Mouse (Mus musculus) lung, adult 2 months (tissue): ENCODE data around the gene Bcat2. TPM values are rescaled to one million over a fixed set of nuclear protein-coding genes. Genes with fewer than 3 reads are reported as not detected.
A peak's percentile ranks its signal among the peaks of the same experiment; 100 is the strongest.

Source experiments
- DNase-seq: peaks from one replicate; pipeline ENCODE4 v3.0.0; 2022
- H3K4me1 ChIP-seq: fragments of 200-500 bp; 2 replicates; pipeline ENCODE4 v1.6.1; 2011; ENCODE audit warnings: low read length; ENCODE audit not compliant: control insufficient read depth, insufficient read depth
- H3K4me3 ChIP-seq: fragments of 200-500 bp; replicated peaks from 2 replicates; pipeline ENCODE3; 2011; ENCODE audit warnings: low read depth, mild to moderate bottlenecking, control low read depth, low read length; ENCODE audit errors: extremely low read depth
- CTCF ChIP-seq: fragments of 200-500 bp; IDR thresholded peaks from 2 replicates; pipeline ENCODE4 v1.5.1; 2011; ENCODE audit warnings: mild to moderate bottlenecking, low read length, control low read depth; ENCODE audit not compliant: insufficient read depth
- POLR2A ChIP-seq: fragments of 200-500 bp; IDR thresholded peaks from 2 replicates; pipeline ENCODE4 v1.6.1; 2011; ENCODE audit warnings: low read depth, mild to moderate bottlenecking, control low read depth, low read length, borderline replicate concordance; ENCODE audit errors: extremely low read depth
- WGBS: fragments of 180-500 bp; shearing (Covaris S2); methylation state at CpG from one replicate; pipeline ENCODE4 v1.1.7; 2018; 5-methylcytosine and 5-hydroxymethylcytosine counted together
- polyA plus RNA-seq: library from polyadenylated mRNA; depleted of rRNA; stranded (reverse); fragments of >200 nt; gene quantifications from 2 replicates; pipeline ENCODE4 v1.2.3, GENCODE M21; 2012

Gene Bcat2
- polyA plus RNA-seq, 1 experiment = 44.2 TPM

- Histone ChIP-seq H3K4me1 (no peaks in the 10 kb centered on the region), H3K4me3 (no peak overlapping the region)
- no peak for DNase-seq
- no peak for TF ChIP-seq POLR2A
- no peak for TF ChIP-seq CTCF
- WGBS = 90% methylated on average over 5 of the region's 5 CpGs
Observed at GRCm38 (mm10) chr7:45619592-45619991, 49.6 kb downstream of the Bcat2 start.

GRCm38 (mm10) chr7:45621443-45621842 is 51.5 kb downstream of the Bcat2 start, which contains the start of gene Izumo1:
Izumo1 (plus strand) TSS chr7:45621811.
- no peak for DNase-seq
- Histone ChIP-seq H3K4me3 (no peak within 1 kb of the TSS), H3K4me1 (no peaks in the 10 kb centered on the region)
- TF ChIP-seq POLR2A (no peak), CTCF (no peak)
- WGBS = 28% methylated on average over 9 of the region's 9 CpGs

- TF ChIP-seq CTCF = no peak
- no peak for TF ChIP-seq POLR2A
- no peak for DNase-seq
- Histone ChIP-seq H3K4me3 (no peak overlapping the region), H3K4me1 (no peaks in the 10 kb centered on the region)
- WGBS = 93% methylated on average over 11 of the region's 11 CpGs
Observed at GRCm38 (mm10) chr7:45623507-45623906, 53.6 kb downstream of the Bcat2 start.

- DNase-seq = no peak
- TF ChIP-seq CTCF = no peak
- no peak for TF ChIP-seq POLR2A
- Histone ChIP-seq H3K4me1 (no peaks in the 10 kb centered on the region), H3K4me3 (no peak overlapping the region)
- WGBS = 83% methylated on average over 3 of the region's 3 CpGs
Observed at GRCm38 (mm10) chr7:45624718-45625117, 54.8 kb downstream of the Bcat2 start.

DNA sequence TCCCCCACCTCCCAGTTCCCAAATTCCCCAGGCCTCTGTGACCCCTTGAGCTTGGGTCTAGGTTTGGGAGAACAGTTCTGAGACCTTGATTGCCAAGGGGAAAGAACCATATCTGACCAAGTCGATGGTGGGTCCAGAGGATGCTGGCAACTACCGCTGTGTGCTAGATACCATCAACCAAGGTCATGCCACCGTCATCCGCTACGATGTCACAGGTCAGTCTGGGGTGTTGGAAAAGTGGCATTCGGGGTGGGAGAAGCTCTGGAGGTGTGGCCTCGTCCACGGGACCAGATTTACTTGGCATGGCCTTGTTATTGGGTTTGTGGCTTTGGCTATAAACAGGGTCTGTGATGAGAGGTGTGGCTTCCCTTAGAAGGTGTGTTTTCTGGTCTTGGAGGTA is 55.5 kb downstream of the Bcat2 start:
- 85% methylated on average over 8 of the region's 8 CpGs for WGBS
- TF ChIP-seq CTCF = no peak
- TF ChIP-seq POLR2A = no peak
- H3K4me3 ChIP-seq = no peak overlapping the region
- H3K4me1 ChIP-seq = 0 out of 2 replicates have a peak, but pooled peaks cover 2% of the 10 kb centered on the region
- no peak for DNase-seq

GRCm38 (mm10) chr7:45626571-45627076 is 56.7 kb downstream of the Bcat2 start:
- DNase-seq = no peak
- TF ChIP-seq CTCF (no peak), POLR2A (no peak)
- Histone ChIP-seq H3K4me1 (0 out of 2 replicates have a peak, but pooled peaks cover 4% of the 10 kb centered on the region), H3K4me3 (peak overlapping the region; percentile 94)
- WGBS = 57% methylated on average over 7 of the region's 7 CpGs

GRCm38 (mm10) chr7:45627261-45627660 is 57.3 kb downstream of the Bcat2 start, which contains the start of gene Rasip1:
Rasip1 (plus strand) TSS chr7:45627488.
- Histone ChIP-seq H3K4me3 (peak within 1 kb of the TSS; percentile 94), H3K4me1 (0 out of 2 replicates have a peak, but pooled peaks cover 6% of the 10 kb centered on the region)
- peak; percentile 94 for TF ChIP-seq POLR2A
- TF ChIP-seq CTCF = no peak
- DNase-seq = peak; percentile 39
- 52% methylated on average over 9 of the region's 9 CpGs for WGBS

DNA sequence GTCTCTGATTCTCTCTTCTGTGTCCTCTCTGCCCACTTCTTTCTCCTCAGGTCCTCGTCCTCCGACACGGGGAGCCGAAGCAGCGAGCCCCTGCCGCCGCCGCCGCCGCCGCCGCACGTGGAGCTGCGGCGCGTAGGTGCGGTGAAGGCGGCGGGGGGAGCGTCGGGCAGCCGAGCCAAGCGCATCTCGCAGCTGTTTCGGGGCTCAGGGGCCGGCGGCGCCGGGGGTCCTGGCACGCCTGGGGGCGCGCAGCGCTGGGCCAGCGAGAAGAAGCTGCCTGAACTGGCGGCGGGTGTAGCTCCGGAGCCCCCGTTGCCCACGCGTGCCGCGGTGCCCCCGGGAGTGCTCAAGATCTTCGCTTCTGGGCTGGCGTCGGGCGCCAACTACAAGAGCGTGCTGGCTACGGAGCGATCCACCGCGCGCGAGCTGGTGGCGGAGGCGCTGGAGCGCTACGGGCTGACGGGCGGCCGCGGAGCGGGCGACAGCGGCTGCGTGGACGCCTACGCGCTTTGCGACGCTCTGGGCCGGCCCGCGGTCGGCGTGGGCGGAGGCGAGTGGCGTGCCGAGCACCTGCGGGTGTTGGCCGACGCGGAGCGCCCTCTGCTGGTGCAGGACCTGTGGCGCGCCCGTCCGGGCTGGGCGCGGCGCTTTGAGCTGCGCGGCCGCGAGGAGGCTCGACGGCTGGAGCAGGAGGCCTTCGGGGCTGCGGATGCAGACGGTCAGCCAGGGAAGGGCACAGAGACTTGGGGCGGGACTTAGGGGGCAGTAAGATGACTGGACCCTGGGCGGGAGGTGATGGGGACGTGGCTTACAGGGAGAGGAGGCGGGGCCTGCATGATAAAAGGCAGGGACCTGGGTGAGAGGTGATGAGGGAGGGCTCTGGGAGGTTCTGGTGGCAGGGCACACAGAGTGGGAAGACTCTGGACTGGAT is 58.7 kb downstream of the Bcat2 start:
- Histone ChIP-seq H3K4me1 (0 out of 2 replicates have a peak, but pooled peaks cover 7% of the 10 kb centered on the region), H3K4me3 (peak overlapping the region; percentile 94)
- TF ChIP-seq CTCF (peak; percentile 57), POLR2A (no peak; the same call in 1 of the 2 replicates)
- 3% methylated on average over 104 of the region's 105 CpGs for whole genome bisulfite sequencing
- peak; percentile 87 for DNase-seq

GRCm38 (mm10) chr7:45630064-45630907 is 60.3 kb downstream of the Bcat2 start:
- Histone ChIP-seq H3K4me3 (peak overlapping the region; percentile 20), H3K4me1 (0 out of 2 replicates have a peak, but pooled peaks cover 12% of the 10 kb centered on the region)
- DNase-seq = no peak
- 65% methylated on average over 23 of the region's 23 CpGs for WGBS
- TF ChIP-seq CTCF (no peak), POLR2A (no peak)
